Mouse (Mus musculus) urinary bladder, postnatal 4 days (tissue): ENCODE results near the gene Frmd5.

Source experiments
- DNase-seq, 2 experiments: peaks; one replicate each; pipeline ENCODE4 v3.0.0; 2021 to 2022; ENCODE audit warnings: low spot score in 2 of 2

The Frmd5 gene

GRCm38 (mm10) chr2:121683606-121684005 lies 123.3 kb downstream of the Frmd5 start:
- DNase-seq, result no peak

- no peak for DNase-seq
Observed at GRCm38 (mm10) chr2:121682361-121682760, 124.5 kb downstream of the Frmd5 start.

- DNase-seq, result no peak
Observed at GRCm38 (mm10) chr2:121679711-121680110, 127.2 kb downstream of the Frmd5 start.

GRCm38 (mm10) chr2:121677649-121677986 lies 129.3 kb downstream of the Frmd5 start:
- no peak for DNase-seq

GRCm38 (mm10) chr2:121676951-121677648 lies 129.8 kb downstream of the Frmd5 start:
- DNase-seq, result no peak

- no peak for DNase-seq
Observed at GRCm38 (mm10) chr2:121675895-121676294, 131.0 kb downstream of the Frmd5 start.

- no peak for DNase-seq
Observed at GRCm38 (mm10) chr2:121675136-121675535, 131.8 kb downstream of the Frmd5 start.

- DNase-seq, result no peak
Observed at GRCm38 (mm10) chr2:121674211-121674610, 132.7 kb downstream of the Frmd5 start.

- DNase-seq, result no peak
Observed at GRCm38 (mm10) chr2:121669846-121670245, 137.0 kb downstream of the Frmd5 start.

GRCm38 (mm10) chr2:121668256-121668655 lies 138.6 kb downstream of the Frmd5 start:
- DNase-seq, result no peak

GRCm38 (mm10) chr2:121661160-121661502 lies 145.8 kb downstream of the Frmd5 start:
- no peak for DNase-seq

GRCm38 (mm10) chr2:121660461-121661159 lies 146.3 kb downstream of the Frmd5 start:
- DNase-seq, result no peak

- DNase-seq, result no peak
Observed at GRCm38 (mm10) chr2:121659350-121659749, 147.5 kb downstream of the Frmd5 start.

- DNase-seq, result no peak
Observed at GRCm38 (mm10) chr2:121658123-121658767, 148.6 kb downstream of the Frmd5 start.

GRCm38 (mm10) chr2:121655966-121656365 lies 150.9 kb downstream of the Frmd5 start:
- no peak for DNase-seq

GRCm38 (mm10) chr2:121655106-121655505 lies 151.8 kb downstream of the Frmd5 start:
- DNase-seq, result no peak

GRCm38 (mm10) chr2:121646528-121646927 lies 160.4 kb downstream of the Frmd5 start:
- DNase-seq, result no peak

GRCm38 (mm10) chr2:121642934-121643333 lies 164.0 kb downstream of the Frmd5 start:
- no peak for DNase-seq

GRCm38 (mm10) chr2:121632091-121632490 lies 174.8 kb downstream of the Frmd5 start:
- no peak for DNase-seq

GRCm38 (mm10) chr2:121630286-121630685 lies 176.6 kb downstream of the Frmd5 start:
- DNase-seq, result no peak

- no peak for DNase-seq
Observed at GRCm38 (mm10) chr2:121628290-121628689, 178.6 kb downstream of the Frmd5 start.

GRCm38 (mm10) chr2:121625901-121626300 lies 181.0 kb downstream of the Frmd5 start:
- no peak for DNase-seq
